Mouse (Mus musculus) layer of hippocampus, adult 11-12 months (tissue): ENCODE measurements around the gene H3f3b.
"Not testable (repeated sequence)": the region's sequence is repeated elsewhere in the genome, so short reads cannot be mapped to it uniquely, and the experiment has no call there.

ENCODE experiments used
- DNase-seq: peaks from one replicate; pipeline ENCODE4 v3.0.0; 2022; ENCODE audit warnings: low spot score

The H3f3b gene

DNA sequence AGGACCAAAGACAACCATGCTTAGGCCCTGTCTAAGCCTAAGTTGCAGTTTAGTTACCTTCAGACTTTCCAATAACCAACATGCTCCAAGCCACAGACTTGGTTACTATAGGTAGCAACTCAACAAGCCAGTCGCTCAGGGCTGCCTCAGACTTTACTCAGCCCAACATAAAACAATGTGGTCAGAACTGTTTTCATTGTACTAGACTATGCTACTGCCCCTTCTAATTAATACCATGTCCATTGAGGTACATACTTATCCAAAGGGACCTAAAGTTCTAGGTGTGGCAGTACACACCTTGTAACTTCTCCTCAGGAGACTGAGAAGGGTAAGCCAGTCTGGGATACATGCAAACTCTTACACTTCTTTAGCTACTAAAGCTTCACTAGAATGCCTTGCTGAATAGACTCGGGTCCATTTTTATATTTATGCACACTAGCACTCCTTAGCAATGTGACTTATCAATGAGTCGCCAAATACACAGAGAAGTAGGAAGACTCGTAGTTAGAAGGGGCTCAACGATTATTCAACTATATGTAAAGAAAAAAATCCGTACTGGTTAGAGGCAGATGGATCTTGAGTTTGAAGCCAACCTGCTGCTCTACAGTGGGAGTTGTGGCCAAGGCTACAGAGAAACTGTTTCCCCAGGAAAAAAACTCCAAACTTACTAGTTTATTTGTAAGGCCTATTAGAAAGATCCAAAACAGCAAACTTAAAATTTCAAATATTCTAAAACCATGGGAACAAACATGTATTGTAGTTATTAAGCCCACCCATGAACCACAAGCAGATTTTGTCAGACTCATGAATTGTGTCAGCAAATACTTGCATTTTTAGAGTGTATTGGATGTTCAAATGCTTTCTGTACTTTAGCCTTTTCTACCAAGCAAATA is 6.2 kb downstream of the H3f3b start:
- no peak for DNase-seq

GRCm38 (mm10) chr11:116020519-116020922 is 7.2 kb downstream of the H3f3b start:
- DNase-seq, result no peak

GRCm38 (mm10) chr11:116019976-116020411 is 7.8 kb downstream of the H3f3b start:
- no peak for DNase-seq

GRCm38 (mm10) chr11:116019360-116019791 is 8.4 kb downstream of the H3f3b start:
- no peak for DNase-seq

DNA sequence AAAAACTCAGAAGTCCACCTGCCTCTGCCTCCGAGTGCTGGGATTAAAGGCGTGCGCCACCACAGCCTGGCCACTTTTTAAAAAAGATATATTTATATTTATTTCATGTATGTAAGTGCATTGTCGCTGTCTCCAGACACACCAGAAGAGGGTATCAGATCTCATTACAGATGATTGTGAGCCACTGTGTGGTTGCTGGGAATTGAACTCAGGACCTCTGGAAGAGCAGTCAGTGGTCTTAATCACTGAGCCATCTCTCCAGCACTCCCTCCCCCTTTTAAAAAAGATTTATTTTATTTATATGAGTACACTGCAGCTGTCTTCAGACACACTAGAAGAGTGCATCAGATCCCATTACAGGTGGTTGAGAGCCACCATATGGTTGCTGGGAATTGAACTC is 8.9 kb downstream of the H3f3b start:
- not testable (repeated sequence) for DNase-seq

DNA sequence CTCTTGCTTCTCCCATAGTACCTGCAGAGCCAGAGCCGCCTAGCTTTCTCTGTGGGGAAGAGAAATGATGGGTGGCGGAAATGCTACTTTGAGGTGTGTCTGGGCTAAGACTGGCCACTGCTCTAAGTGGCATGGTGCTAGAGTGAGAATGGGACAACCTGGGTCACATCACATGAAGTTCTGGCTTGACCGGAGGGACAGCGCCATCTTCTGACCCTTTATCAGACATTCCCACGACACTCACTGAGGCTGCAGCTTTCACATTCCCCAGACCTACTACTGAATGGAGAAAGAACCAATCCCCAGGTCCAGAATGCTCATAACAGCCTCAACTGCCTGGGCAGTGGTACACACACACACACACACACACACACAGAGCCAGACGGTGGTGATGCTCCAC is 9.7 kb downstream of the H3f3b start:
- no peak for DNase-seq

DNA sequence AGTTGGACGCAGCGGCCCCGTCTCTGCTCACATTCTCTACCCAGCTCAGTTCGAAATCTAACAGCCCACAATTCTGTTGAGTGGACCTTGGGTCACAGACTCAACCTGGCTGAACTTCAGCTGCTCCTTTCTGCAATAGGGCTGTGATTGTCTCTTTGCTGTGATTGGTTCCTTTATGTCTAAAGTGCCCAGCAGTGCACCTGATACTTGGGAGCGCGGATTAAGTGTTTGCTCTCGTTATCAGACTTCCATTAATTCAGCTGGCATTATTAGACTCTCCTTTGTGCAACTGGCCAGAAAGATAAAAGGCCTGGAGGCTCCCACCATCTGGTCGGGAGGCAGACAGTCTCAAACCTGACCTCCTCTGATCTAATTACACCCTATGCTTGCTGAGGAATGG is 12.9 kb downstream of the H3f3b start:
- DNase-seq, result no peak

GRCm38 (mm10) chr11:116012262-116012947 is 15.4 kb downstream of the H3f3b start, which contains the start of gene Galk1:
TSS of gene Galk1 (minus strand) at chr11:116012719.
- peak; percentile 86 for DNase-seq

GRCm38 (mm10) chr11:116011529-116012261 is 16.1 kb downstream of the H3f3b start:
- no peak for DNase-seq

GRCm38 (mm10) chr11:116010948-116011347 is 16.8 kb downstream of the H3f3b start:
- no peak for DNase-seq

DNA sequence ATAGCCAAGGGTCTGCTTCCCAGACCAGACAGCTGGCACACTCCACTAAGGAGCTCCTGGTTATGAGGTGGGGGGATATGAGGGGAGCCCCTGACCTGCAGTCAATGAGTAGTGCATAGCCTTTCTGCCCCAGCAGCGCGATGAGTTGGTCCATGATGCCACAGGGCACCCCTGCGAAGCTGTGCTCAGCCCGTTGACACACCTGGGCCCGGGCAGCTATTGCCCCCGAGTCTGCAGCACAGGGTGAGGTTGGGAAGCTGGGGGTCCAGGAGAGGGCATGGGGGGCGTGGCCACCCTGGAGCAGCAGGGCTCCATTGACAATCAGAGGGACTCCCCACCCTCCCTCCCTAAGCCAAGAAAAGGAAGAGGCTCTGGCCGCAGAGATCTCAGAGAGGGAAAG is 17.6 kb downstream of the H3f3b start:
- DNase-seq, result no peak

DNA sequence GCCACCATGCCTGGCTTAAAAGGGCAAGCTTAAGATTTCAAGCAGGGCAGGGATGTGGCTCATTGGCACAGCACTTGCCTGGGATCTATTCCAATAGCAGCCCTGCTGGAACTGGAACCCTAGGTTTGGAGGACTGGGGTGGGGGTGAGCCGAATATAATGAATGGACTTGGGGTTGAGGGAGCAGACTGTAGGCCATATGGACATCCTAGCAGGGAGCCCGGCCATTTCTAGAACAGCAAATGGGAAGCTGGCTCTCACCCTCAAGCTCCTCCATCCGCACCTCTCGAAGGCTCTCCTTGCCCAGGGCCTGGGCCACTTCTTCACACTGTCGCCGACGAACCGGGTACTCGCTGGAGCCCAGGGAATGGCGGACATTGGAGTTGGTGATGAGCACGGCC is 18.1 kb downstream of the H3f3b start:
- DNase-seq, result no peak

DNA sequence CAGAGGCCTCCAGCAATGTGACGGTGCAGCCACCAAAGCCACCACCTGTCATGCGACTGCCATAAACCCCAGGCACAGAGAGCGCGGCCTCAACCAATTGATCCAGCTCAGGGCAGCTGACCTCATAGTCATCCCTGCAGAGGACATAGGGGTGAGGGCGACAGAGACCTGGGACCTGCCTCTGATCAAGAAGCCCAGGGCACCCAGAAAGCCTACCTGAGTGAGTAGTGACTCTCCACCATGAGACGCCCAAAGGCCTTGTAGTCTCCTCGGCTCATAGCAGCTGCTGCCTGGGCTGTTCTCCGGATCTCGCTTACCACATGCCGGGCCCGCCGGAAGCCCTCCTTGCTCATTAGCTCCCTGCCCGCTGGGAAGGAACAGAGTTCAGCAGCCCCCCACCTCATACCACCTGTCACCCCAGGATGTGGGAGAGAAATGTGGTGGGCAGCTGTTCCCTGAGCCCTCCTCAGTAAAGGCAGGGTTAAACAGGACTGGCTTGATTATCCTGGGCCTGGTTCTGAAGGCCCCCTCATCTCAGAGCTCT is 18.9 kb downstream of the H3f3b start:
- DNase-seq, result no peak

- no peak for DNase-seq
Observed at GRCm38 (mm10) chr11:116008411-116008810, 19.4 kb downstream of the H3f3b start.

DNA sequence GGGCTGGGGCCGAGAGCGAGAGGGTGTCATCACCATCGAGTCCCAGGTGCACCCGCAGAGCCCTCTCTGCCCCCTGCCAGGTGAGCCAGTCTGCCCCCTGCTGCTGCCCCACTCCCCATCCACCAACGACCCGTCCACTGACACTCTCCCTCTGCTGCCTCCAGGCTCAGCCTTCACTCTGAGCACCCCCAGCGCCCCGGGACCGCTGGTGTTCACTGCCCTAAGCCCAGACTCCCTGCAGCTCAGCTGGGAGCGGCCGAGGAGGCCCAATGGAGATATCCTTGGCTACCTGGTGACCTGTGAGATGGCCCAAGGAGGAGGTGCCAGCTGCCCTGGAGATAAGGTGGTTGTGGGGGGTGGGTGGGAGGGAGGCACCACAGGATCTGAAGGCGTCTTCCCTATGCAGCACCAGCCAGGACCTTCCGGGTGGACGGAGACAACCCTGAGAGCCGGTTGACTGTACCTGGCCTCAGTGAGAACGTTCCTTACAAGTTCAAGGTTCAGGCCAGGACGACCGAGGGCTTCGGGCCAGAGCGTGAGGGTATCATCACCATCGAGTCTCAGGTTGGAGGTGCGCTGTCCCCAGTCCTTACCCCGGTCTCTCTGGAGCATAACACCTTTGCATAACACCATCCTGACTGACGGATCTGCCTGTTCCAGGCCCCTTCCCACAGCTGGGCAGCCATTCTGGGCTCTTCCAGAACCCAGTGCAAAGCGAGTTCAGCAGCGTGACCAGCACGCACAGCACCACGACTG is 20.5 kb downstream of the H3f3b start:
- no peak for DNase-seq

- no peak for DNase-seq
Observed at GRCm38 (mm10) chr11:116005701-116006419, 21.9 kb downstream of the H3f3b start.

GRCm38 (mm10) chr11:116004840-116005700 is 22.7 kb downstream of the H3f3b start:
- peak; percentile 56 for DNase-seq

- no peak for DNase-seq
Observed at GRCm38 (mm10) chr11:116004186-116004823, 23.5 kb downstream of the H3f3b start.

GRCm38 (mm10) chr11:116002894-116003293 is 24.9 kb downstream of the H3f3b start:
- DNase-seq, result no peak
